Mouse (Mus musculus) cerebellum, adult 8-10 months (tissue): Measurements from ENCODE around the gene Zfyve19.

Experiments
- DNase-seq: peaks from one replicate; pipeline ENCODE4 v3.0.0; 2022

The Zfyve19 gene

GRCm38 (mm10) chr2:119197493-119197892 is 10.9 kb upstream of the Zfyve19 start:
- no peak for DNase-seq

- DNase-seq, result no peak
Measured at GRCm38 (mm10) chr2:119198049-119198448, 10.4 kb upstream of the Zfyve19 start.

- DNase-seq, result no peak
Measured at GRCm38 (mm10) chr2:119198934-119199333, 9.5 kb upstream of the Zfyve19 start.

GRCm38 (mm10) chr2:119202914-119203453 is 5.4 kb upstream of the Zfyve19 start:
- no peak for DNase-seq

- DNase-seq, result no peak
Measured at GRCm38 (mm10) chr2:119203871-119204460, 4.5 kb upstream of the Zfyve19 start.

- no peak for DNase-seq
Measured at GRCm38 (mm10) chr2:119207961-119208343, 465 bp upstream of the Zfyve19 start.

GRCm38 (mm10) chr2:119209176-119209507 is 725 bp downstream of the Zfyve19 start:
- DNase-seq, result no peak

- no peak for DNase-seq
Measured at GRCm38 (mm10) chr2:119229775-119230704, 21.6 kb downstream of the Zfyve19 start, which contains the start of gene Ppp1r14d. TSS of gene Ppp1r14d (minus strand) at chr2:119229906.

- DNase-seq, result no peak
Measured at GRCm38 (mm10) chr2:119236682-119237209, 28.3 kb downstream of the Zfyve19 start.

- DNase-seq, result no peak
Measured at GRCm38 (mm10) chr2:119237210-119237870, 28.9 kb downstream of the Zfyve19 start, which contains the start of gene Spint1. TSS of gene Spint1 (plus strand) at chr2:119237362.

GRCm38 (mm10) chr2:119237871-119238220 is 29.4 kb downstream of the Zfyve19 start:
- no peak for DNase-seq

GRCm38 (mm10) chr2:119238671-119239070 is 30.3 kb downstream of the Zfyve19 start:
- no peak for DNase-seq

GRCm38 (mm10) chr2:119240075-119240818 is 31.8 kb downstream of the Zfyve19 start:
- DNase-seq, result no peak

- DNase-seq, result no peak
Measured at GRCm38 (mm10) chr2:119240819-119241186, 32.4 kb downstream of the Zfyve19 start.

GRCm38 (mm10) chr2:119242548-119242947 is 34.1 kb downstream of the Zfyve19 start:
- no peak for DNase-seq

GRCm38 (mm10) chr2:119245246-119245645 is 36.8 kb downstream of the Zfyve19 start:
- DNase-seq, result no peak

- no peak for DNase-seq
Measured at GRCm38 (mm10) chr2:119247904-119248303, 39.5 kb downstream of the Zfyve19 start.

GRCm38 (mm10) chr2:119249592-119250061 is 41.2 kb downstream of the Zfyve19 start:
- DNase-seq, result no peak

- DNase-seq, result no peak
Measured at GRCm38 (mm10) chr2:119250377-119250776, 42.0 kb downstream of the Zfyve19 start.

- DNase-seq, result peak; percentile 90
Measured at GRCm38 (mm10) chr2:119250826-119251478, 42.5 kb downstream of the Zfyve19 start.

GRCm38 (mm10) chr2:119254976-119255375 is 46.6 kb downstream of the Zfyve19 start:
- DNase-seq, result no peak

- no peak for DNase-seq
Measured at GRCm38 (mm10) chr2:119260518-119260917, 52.1 kb downstream of the Zfyve19 start.
